Mouse (Mus musculus) kidney, adult 2 months (tissue): ENCODE measurements around the gene Dbn1. TPM values are rescaled to one million over a fixed set of nuclear protein-coding genes. Genes with fewer than 3 reads are reported as not detected.

Experiments
- DNase-seq: peaks from one replicate; pipeline ENCODE4 v3.0.0; 2021
- H3K27ac ChIP-seq: fragments of 200-500 bp; 2 replicates; pipeline ENCODE4 v1.5.1; 2012; ENCODE audit warnings: low read depth, low read length, control low read depth, inconsistent platforms; ENCODE audit not compliant: insufficient read depth
- H3K27me3 ChIP-seq: fragments of 200-500 bp; replicated peaks from 2 replicates; pipeline ENCODE4 v1.6.1; 2012; ENCODE audit warnings: mild to moderate bottlenecking, moderate library complexity, low read length, inconsistent platforms; ENCODE audit not compliant: control insufficient read depth, insufficient read depth
- H3K36me3 ChIP-seq: fragments of 200-500 bp; 2 replicates; pipeline ENCODE4 v1.6.1; 2012; ENCODE audit warnings: mild to moderate bottlenecking, moderate library complexity, low read length, inconsistent platforms; ENCODE audit not compliant: control insufficient read depth, insufficient read depth
- H3K4me1 ChIP-seq: fragments of 200-500 bp; 2 replicates; pipeline ENCODE4 v1.6.1; 2011; ENCODE audit warnings: low read length; ENCODE audit not compliant: control insufficient read depth, insufficient read depth
- H3K4me3 ChIP-seq: fragments of 200-500 bp; 2 replicates; pipeline ENCODE4 v1.5.1; 2011; ENCODE audit warnings: mild to moderate bottlenecking, low read depth, low read length, control low read depth; ENCODE audit not compliant: insufficient read depth
- CTCF ChIP-seq: fragments of 200-500 bp; conservative IDR thresholded peaks from 2 replicates; pipeline ENCODE4 v1.5.1; 2011; ENCODE audit warnings: low read depth, mild to moderate bottlenecking, control low read depth, low read length, moderate library complexity, mixed read lengths; ENCODE audit not compliant: insufficient read depth, insufficient read length
- POLR2A ChIP-seq: fragments of 200-500 bp; IDR thresholded peaks from one replicate; pipeline ENCODE4 v1.6.1; 2011; ENCODE audit warnings: low read depth, low read length, control low read depth
- WGBS: fragments of 180-500 bp; shearing (Covaris S2); methylation state at CpG from one replicate; pipeline ENCODE4 v1.1.7; 2018; 5-methylcytosine and 5-hydroxymethylcytosine counted together
- polyA plus RNA-seq: library from polyadenylated mRNA; depleted of rRNA; stranded (reverse); fragments of >200 nt; gene quantifications from 2 replicates; pipeline ENCODE4 v1.2.3, GENCODE M21; 2012

The Dbn1 gene
- polyA plus RNA-seq, 1 experiment: 16.9 TPM

- Histone ChIP-seq H3K27ac (no peak overlapping the region), H3K36me3 (no peaks in the 10 kb centered on the region), H3K27me3 (no peaks in the 10 kb centered on the region), H3K4me3 (no peak overlapping the region), H3K4me1 (0 out of 2 replicates have a peak, but pooled peaks cover 4% of the 10 kb centered on the region)
- TF ChIP-seq POLR2A (no peak), CTCF (no peak)
- WGBS: 98% methylated on average over 10 of the region's 10 CpGs
- DNase-seq: no peak
These were observed 20.6 kb upstream of the Dbn1 start for GRCm38 (mm10) chr13:55508531-55508930.

- no peaks in the 10 kb centered on the region for H3K27me3 ChIP-seq
- no peak overlapping the region for H3K27ac ChIP-seq
- TF ChIP-seq CTCF: no peak
- TF ChIP-seq POLR2A: no peak
- H3K4me1 ChIP-seq: 0 out of 2 replicates have a peak, but pooled peaks cover 4% of the 10 kb centered on the region
- 82% methylated on average over 11 of the region's 11 CpGs for WGBS
- no peaks in the 10 kb centered on the region for H3K36me3 ChIP-seq
- no peak overlapping the region for H3K4me3 ChIP-seq
- no peak for DNase-seq
These were observed 20.0 kb upstream of the Dbn1 start for GRCm38 (mm10) chr13:55507877-55508276.

GRCm38 (mm10) chr13:55506697-55507096, 18.8 kb upstream of the Dbn1 start:
- no peak for DNase-seq
- Histone ChIP-seq H3K27ac (no peak overlapping the region), H3K4me1 (0 out of 2 replicates have a peak, but pooled peaks cover 4% of the 10 kb centered on the region), H3K4me3 (no peak overlapping the region), H3K36me3 (no peaks in the 10 kb centered on the region), H3K27me3 (no peaks in the 10 kb centered on the region)
- WGBS: 89% methylated on average over 10 of the region's 10 CpGs
- TF ChIP-seq CTCF (no peak), POLR2A (no peak)

GRCm38 (mm10) chr13:55505810-55506209, 17.9 kb upstream of the Dbn1 start:
- no peak overlapping the region for H3K4me3 ChIP-seq
- no peaks in the 10 kb centered on the region for H3K27me3 ChIP-seq
- DNase-seq: no peak
- WGBS: 94% methylated on average over 9 of the region's 9 CpGs
- no peaks in the 10 kb centered on the region for H3K36me3 ChIP-seq
- 0 out of 2 replicates have a peak, but pooled peaks cover 4% of the 10 kb centered on the region for H3K4me1 ChIP-seq
- H3K27ac ChIP-seq: no peak overlapping the region
- no peak for TF ChIP-seq POLR2A
- no peak for TF ChIP-seq CTCF

- no peaks in the 10 kb centered on the region for H3K4me1 ChIP-seq
- TF ChIP-seq POLR2A (no peak), CTCF (no peak)
- no peak for DNase-seq
- no peaks in the 10 kb centered on the region for H3K27me3 ChIP-seq
- H3K27ac ChIP-seq: no peak overlapping the region
- H3K36me3 ChIP-seq: no peaks in the 10 kb centered on the region
- H3K4me3 ChIP-seq: no peak overlapping the region
- 86% methylated on average over 5 of the region's 5 CpGs for WGBS
These were observed 16.5 kb upstream of the Dbn1 start for GRCm38 (mm10) chr13:55504390-55504789.

- WGBS: 90% methylated on average over 8 of the region's 8 CpGs
These were observed 14.5 kb upstream of the Dbn1 start for GRCm38 (mm10) chr13:55502405-55502804.

GRCm38 (mm10) chr13:55500575-55500974, 12.7 kb upstream of the Dbn1 start:
- Histone ChIP-seq H3K27me3 (no peaks in the 10 kb centered on the region), H3K36me3 (no peaks in the 10 kb centered on the region), H3K4me3 (no peak overlapping the region), H3K4me1 (no peaks in the 10 kb centered on the region), H3K27ac (no peak overlapping the region)
- TF ChIP-seq POLR2A: no peak
- TF ChIP-seq CTCF: no peak
- DNase-seq: no peak
- 88% methylated on average over 10 of the region's 10 CpGs for WGBS

More at GRCm38 (mm10) chr13:55502405-55502804, 14.5 kb upstream of the Dbn1 start:
- DNase-seq: no peak
- no peak for TF ChIP-seq POLR2A
- TF ChIP-seq CTCF: no peak
- Histone ChIP-seq H3K4me1 (no peaks in the 10 kb centered on the region), H3K27me3 (no peaks in the 10 kb centered on the region), H3K27ac (no peak overlapping the region), H3K4me3 (no peak overlapping the region), H3K36me3 (no peaks in the 10 kb centered on the region)
